Mouse (Mus musculus): ENCODE measurements around the gene Rimbp2.

DNA sequence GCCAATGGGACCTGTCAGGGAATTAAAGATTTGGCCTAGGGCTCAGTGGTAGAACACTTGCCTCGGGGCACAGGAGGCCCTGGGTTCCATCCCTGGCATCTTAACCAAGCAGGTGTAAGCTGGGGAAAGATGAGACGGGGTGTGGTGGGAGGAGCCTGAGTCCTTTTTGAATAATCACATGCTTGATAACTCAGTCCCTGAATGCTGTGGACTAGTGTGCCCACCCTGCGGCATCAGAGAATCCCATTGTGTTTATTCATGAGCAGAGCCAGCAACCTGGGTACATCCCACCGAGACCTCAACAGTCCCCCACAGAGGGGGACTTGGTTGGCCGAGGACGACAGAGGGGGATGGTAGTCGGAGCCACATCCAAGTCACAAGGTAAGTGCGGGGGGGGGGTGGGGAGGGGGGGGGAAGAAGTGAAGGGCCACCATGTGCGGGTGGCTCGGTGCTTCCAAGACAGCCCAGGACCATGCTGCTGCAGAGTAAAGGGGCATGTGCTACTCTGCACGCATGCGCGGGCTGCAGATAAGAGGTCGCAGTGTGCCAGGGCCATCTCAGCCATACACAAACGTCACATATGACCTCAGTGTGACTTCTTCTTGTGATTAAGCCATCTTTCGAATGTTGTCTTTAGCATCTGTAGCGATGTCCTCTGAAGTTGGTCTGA is 214.0 kb downstream of the Rimbp2 start:
- TF ChIP-seq POLR2A (IDR thresholded peaks at IDR 0.05; ENCODE audit: low read depth, low read length) (no peak), CTCF (IDR thresholded peaks at IDR 0.05; ENCODE audit: extremely low read depth, insufficient read depth, insufficient read length, insufficient replicate concordance) (no peak)

Data from spleen, adult 2 months (tissue).